14 mouse cellular contexts compared by ENCODE assay signal in genomic region chr4:135023200-135023599, GRCm38 (mm10).
DNase-seq lines count a peak whose midpoint lies in the region; ATAC-seq and TF ChIP-seq lines count a peak whose summit lies in the region.
"Had no signal": no experiment of that assay in that cellular context is flagged by ENCODE, and none has a peak within 500 bp of the region (broad histone marks: within the 10 kb centered on the region; RNA-seq: fewer than 3 reads in every experiment).

No protein-coding gene starts in this region.

- DNase-seq in forebrain, postnatal 0 days, result no peak
- DNase-seq in lung, embryonic 14.5 days, result no peak
- no peak for DNase-seq in lung, adult 2 months
- DNase-seq in stomach, postnatal 0 days (ENCODE audit: low spot score), result no peak
- DNase-seq in adrenal gland, postnatal 14 days, result no peak
- DNase-seq: adrenal gland, postnatal 25 days; cerebellum, adult 8-10 months; kidney, adult 8-10 months; layer of hippocampus, adult 9-11 months; left cerebral cortex, postnatal 4 days had no signal

- no peak for ATAC-seq in forebrain, postnatal 0 days
- ATAC-seq in forebrain, embryonic 15.5 days (replicated peaks), result no peak
- no peak for ATAC-seq in lung, embryonic 14.5 days (ENCODE audit: insufficient read depth)
- ATAC-seq in stomach, postnatal 0 days (ENCODE audit: low FRiP score, low TSS enrichment), result no peak
- ATAC-seq in hindbrain, embryonic 16.5 days, result no peak

- 93% methylated on average over 5 of the region's 5 CpGs for WGBS in forebrain, postnatal 0 days
- 94% methylated on average over 5 of the region's 5 CpGs for WGBS in forebrain, embryonic 15.5 days
- WGBS in lung, embryonic 14.5 days, result 88% methylated on average over 5 of the region's 5 CpGs
- 89% methylated on average over 5 of the region's 5 CpGs for WGBS in lung, adult 2 months
- WGBS in bone marrow, adult 2 months, result 88% methylated on average over 5 of the region's 5 CpGs
- WGBS in stomach, postnatal 0 days, result 94% methylated on average over 5 of the region's 5 CpGs
- WGBS in hindbrain, embryonic 16.5 days, result 96% methylated on average over 5 of the region's 5 CpGs

- H3K4me2 ChIP-seq in forebrain, postnatal 0 days (ENCODE audit: low read depth), result no peak overlapping the region
- H3K4me2 ChIP-seq in forebrain, embryonic 15.5 days (replicated peaks), result no peak overlapping the region
- H3K4me2 ChIP-seq in lung, embryonic 14.5 days, result no peak overlapping the region
- H3K4me2 ChIP-seq in stomach, postnatal 0 days (replicated peaks; ENCODE audit: low read depth), result no peak overlapping the region
- no peak overlapping the region for H3K4me2 ChIP-seq in hindbrain, embryonic 16.5 days (ENCODE audit: low read length)
- H3K4me2 ChIP-seq: lung, embryonic 15.5 days had no signal

- H3K36me3 ChIP-seq in forebrain, postnatal 0 days (ENCODE audit: insufficient read depth), result no peaks in the 10 kb centered on the region
- H3K36me3 ChIP-seq in forebrain, embryonic 15.5 days, result no peaks in the 10 kb centered on the region
- H3K36me3 ChIP-seq in lung, embryonic 14.5 days (ENCODE audit: insufficient read depth), result no peaks in the 10 kb centered on the region
- H3K36me3 ChIP-seq in stomach, postnatal 0 days (ENCODE audit: control insufficient read depth, insufficient read depth, low read length), result no peaks in the 10 kb centered on the region
- H3K36me3 ChIP-seq in hindbrain, embryonic 16.5 days (ENCODE audit: control insufficient read depth, insufficient read depth, low read length), result no peaks in the 10 kb centered on the region
- H3K36me3 ChIP-seq: lung, embryonic 15.5 days had no signal

- no peak for TF ChIP-seq POLR2A in lung, adult 2 months (IDR thresholded peaks at IDR 0.05; ENCODE audit: borderline replicate concordance, extremely low read depth, low read depth, low read length)
- TF ChIP-seq POLR2A in bone marrow, adult 2 months (IDR thresholded peaks at IDR 0.05; ENCODE audit: borderline replicate concordance, control insufficient read depth, low read depth, low read length), result no peak

- H3K9me3 ChIP-seq in forebrain, postnatal 0 days (ENCODE audit: low read length), result no peaks in the 10 kb centered on the region
- H3K9me3 ChIP-seq in forebrain, embryonic 15.5 days, result no peaks in the 10 kb centered on the region
- H3K9me3 ChIP-seq in lung, embryonic 14.5 days (ENCODE audit: low read depth, low read length), result no peaks in the 10 kb centered on the region
- no peaks in the 10 kb centered on the region for H3K9me3 ChIP-seq in stomach, postnatal 0 days (ENCODE audit: control insufficient read depth, low read length)
- H3K9me3 ChIP-seq in hindbrain, embryonic 16.5 days (ENCODE audit: control insufficient read depth, low read length), result no peaks in the 10 kb centered on the region
- H3K9me3 ChIP-seq: lung, embryonic 15.5 days had no signal

- H3K4me1 ChIP-seq in forebrain, postnatal 0 days (ENCODE audit: insufficient read depth), result no peaks in the 10 kb centered on the region
- no peaks in the 10 kb centered on the region for H3K4me1 ChIP-seq in forebrain, embryonic 15.5 days
- no peaks in the 10 kb centered on the region for H3K4me1 ChIP-seq in lung, embryonic 14.5 days (ENCODE audit: insufficient read depth)
- H3K4me1 ChIP-seq in lung, adult 2 months (ENCODE audit: control insufficient read depth, insufficient read depth, low read length), result no peaks in the 10 kb centered on the region
- no peaks in the 10 kb centered on the region; the same call in 1 of the 2 replicates for H3K4me1 ChIP-seq in bone marrow, adult 2 months (ENCODE audit: control insufficient read depth, insufficient read depth, low read length)
- H3K4me1 ChIP-seq in stomach, postnatal 0 days (replicated peaks; ENCODE audit: control insufficient read depth, insufficient read depth), result no peaks in the 10 kb centered on the region
- peaks cover 3% of the 10 kb centered on the region; the same call in 1 of the 2 replicates for H3K4me1 ChIP-seq in hindbrain, embryonic 16.5 days (ENCODE audit: control insufficient read depth, insufficient read depth, low read depth, low read length)

- peak; percentile 36 for TF ChIP-seq CTCF in forebrain, postnatal 0 days (IDR thresholded peaks at IDR 0.05; ENCODE audit: low read depth)
- peak; percentile 52 for TF ChIP-seq CTCF in lung, embryonic 14.5 days (IDR thresholded peaks at IDR 0.05; ENCODE audit: low read depth)
- no peak for TF ChIP-seq CTCF in lung, adult 2 months (IDR thresholded peaks at IDR 0.05; ENCODE audit: insufficient read depth, low read length)
- TF ChIP-seq CTCF in bone marrow, adult 2 months (IDR thresholded peaks at IDR 0.05; ENCODE audit: control insufficient read depth, insufficient read depth, low read length), result peak; percentile 49
- TF ChIP-seq CTCF in stomach, postnatal 0 days (IDR thresholded peaks at IDR 0.05; ENCODE audit: low read depth), result peak; percentile 46

- H3K9ac ChIP-seq in forebrain, postnatal 0 days, result no peak overlapping the region
- H3K9ac ChIP-seq in forebrain, embryonic 15.5 days (replicated peaks), result no peak overlapping the region
- no peak overlapping the region for H3K9ac ChIP-seq in lung, embryonic 14.5 days
- H3K9ac ChIP-seq in stomach, postnatal 0 days (ENCODE audit: low read length), result no peak overlapping the region
- H3K9ac ChIP-seq in hindbrain, embryonic 16.5 days (ENCODE audit: low read depth, low read length), result no peak overlapping the region
- H3K9ac ChIP-seq: lung, embryonic 15.5 days had no signal

- H3K27ac ChIP-seq in forebrain, postnatal 0 days (ENCODE audit: low read depth, low read length), result no peak overlapping the region
- H3K27ac ChIP-seq in forebrain, embryonic 15.5 days (replicated peaks), result no peak overlapping the region
- H3K27ac ChIP-seq in lung, embryonic 14.5 days (ENCODE audit: low read depth), result no peak overlapping the region
- no peak overlapping the region for H3K27ac ChIP-seq in bone marrow, adult 2 months (ENCODE audit: control insufficient read depth, insufficient read depth, low read depth, low read length, poor library complexity)
- H3K27ac ChIP-seq in stomach, postnatal 0 days (replicated peaks), result no peak overlapping the region
- no peak overlapping the region for H3K27ac ChIP-seq in hindbrain, embryonic 16.5 days (ENCODE audit: low read depth, low read length)
- H3K27ac ChIP-seq: lung, embryonic 15.5 days had no signal

- no peak for TF ChIP-seq EP300 in stomach, postnatal 0 days (optimal IDR thresholded peaks at IDR 0.05)

- no peaks in the 10 kb centered on the region for H3K27me3 ChIP-seq in forebrain, postnatal 0 days (ENCODE audit: insufficient read depth, low read length)
- no peaks in the 10 kb centered on the region for H3K27me3 ChIP-seq in forebrain, embryonic 15.5 days
- no peaks in the 10 kb centered on the region for H3K27me3 ChIP-seq in lung, embryonic 14.5 days (ENCODE audit: insufficient read depth, low read length)
- H3K27me3 ChIP-seq in stomach, postnatal 0 days (ENCODE audit: control insufficient read depth, insufficient read depth, low read length), result no peaks in the 10 kb centered on the region
- no peaks in the 10 kb centered on the region for H3K27me3 ChIP-seq in hindbrain, embryonic 16.5 days (replicated peaks; ENCODE audit: control insufficient read depth, insufficient read depth, low read length)

- H3K4me3 ChIP-seq in forebrain, postnatal 0 days (ENCODE audit: low read depth, low read length), result no peak overlapping the region
- H3K4me3 ChIP-seq in forebrain, embryonic 15.5 days, result no peak overlapping the region
- H3K4me3 ChIP-seq in lung, embryonic 14.5 days (ENCODE audit: low read depth, low read length), result no peak overlapping the region
- no peak overlapping the region for H3K4me3 ChIP-seq in lung, adult 2 months (replicated peaks; ENCODE audit: extremely low read depth, low read depth, low read length)
- H3K4me3 ChIP-seq in bone marrow, adult 2 months (replicated peaks; ENCODE audit: control insufficient read depth, low read depth, low read length), result no peak overlapping the region
- no peak overlapping the region for H3K4me3 ChIP-seq in stomach, postnatal 0 days (ENCODE audit: low read depth, low read length)
- H3K4me3 ChIP-seq in hindbrain, embryonic 16.5 days (ENCODE audit: low read length), result no peak overlapping the region
- H3K4me3 ChIP-seq: lung, embryonic 15.5 days had no signal
